Comparison of ENCODE assay signal across 24 mouse cellular contexts in the genomic region with DNA sequence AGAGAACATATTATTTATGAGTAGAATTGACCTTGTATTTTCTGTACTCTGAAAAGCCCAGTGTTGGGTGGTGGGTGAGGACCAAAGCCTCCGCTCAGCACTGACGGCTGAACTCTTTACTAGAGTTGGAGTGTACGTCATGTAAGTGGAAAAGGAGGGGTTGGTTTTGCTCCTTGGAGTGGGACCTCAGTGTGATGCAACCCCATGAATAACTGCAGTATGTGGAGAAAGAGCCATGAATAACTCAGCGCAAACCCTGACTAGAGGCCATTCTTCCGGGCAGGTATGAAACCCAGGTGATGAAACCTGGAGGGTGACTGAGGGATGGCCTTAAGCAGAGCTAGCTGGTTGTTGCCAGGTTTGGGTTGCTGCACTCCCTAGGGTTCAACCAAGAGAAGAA. TPM values are rescaled to one million over a fixed set of nuclear protein-coding genes. Genes with fewer than 3 reads are reported as not detected.
"Had no signal": no experiment of that assay in that cellular context is flagged by ENCODE, and none has a peak within 500 bp of the region (broad histone marks: within the 10 kb centered on the region; RNA-seq: fewer than 3 reads in every experiment).

No protein-coding gene starts in this region.

- H3K4me2 ChIP-seq: heart, embryonic 12.5 days; hindbrain, embryonic 12.5 days; hindbrain, embryonic 14.5 days; intestine, embryonic 15.5 days had no signal

- H3K4me3 ChIP-seq: gastrocnemius, adult 2 months; heart, embryonic 10.5 days; heart, embryonic 12.5 days; hindbrain, embryonic 10.5 days; hindbrain, embryonic 12.5 days; intestine, embryonic 15.5 days; layer of hippocampus, adult 2 months; left cerebral cortex, adult 2 months had no signal

- DNase-seq: gastrocnemius, adult 2 months; gastrocnemius, postnatal 10 days; gastrocnemius, postnatal 25 days; heart, adult 18-20 months; heart, postnatal 10 days; heart, postnatal 36 days; kidney, adult 18-20 months; kidney, adult 8-10 months; kidney, postnatal 10 days; kidney, postnatal 25 days; kidney, postnatal 4 days; liver had no signal

- H3K36me3 ChIP-seq: heart, embryonic 10.5 days; heart, embryonic 12.5 days; hindbrain, embryonic 10.5 days; hindbrain, embryonic 12.5 days; intestine, embryonic 15.5 days had no signal

- H3K27ac ChIP-seq: gastrocnemius, adult 2 months; heart, embryonic 10.5 days; hindbrain, embryonic 10.5 days; hindbrain, embryonic 12.5 days; hindbrain, embryonic 14.5 days; intestine, embryonic 15.5 days; layer of hippocampus, adult 2 months; left cerebral cortex, adult 2 months had no signal

- H3K4me1 ChIP-seq: heart, embryonic 10.5 days; heart, embryonic 12.5 days; hindbrain, embryonic 10.5 days; hindbrain, embryonic 12.5 days; intestine, embryonic 15.5 days had no signal

- H3K27me3 ChIP-seq: heart, embryonic 12.5 days; hindbrain, embryonic 12.5 days; intestine, embryonic 15.5 days had no signal

- ATAC-seq: hindbrain, embryonic 16.5 days; inflammation-experienced regulatory T-cells, adult 6 months; intestine, embryonic 15.5 days; intestine, postnatal 0 days had no signal

- H3K9ac ChIP-seq: heart, embryonic 12.5 days; hindbrain, embryonic 12.5 days; hindbrain, embryonic 14.5 days; intestine, embryonic 15.5 days had no signal

- H3K9me3 ChIP-seq: heart, embryonic 10.5 days; heart, embryonic 12.5 days; hindbrain, embryonic 10.5 days; hindbrain, embryonic 12.5 days; intestine, embryonic 15.5 days had no signal

RNA-seq across cellular contexts. Expression of gene Proser2, which starts 19.8 kb away (rescaled TPM):
- total RNA-seq: granulocyte monocyte progenitor cell, adult 5-6 weeks had no signal
